Mouse (Mus musculus) adipocyte (in vitro differentiated cells): ENCODE results near the gene Iqschfp.

ENCODE experiments used
- DNase-seq: peaks from one replicate; pipeline ENCODE4 v3.0.0-alpha.2; 2016; ENCODE audit warnings: low spot score

Iqschfp gene

GRCm38 (mm10) chr3:68596938-68597337, 704.9 kb downstream of the Iqschfp start:
- no peak for DNase-seq

- DNase-seq, result no peak
Measured at GRCm38 (mm10) chr3:68602891-68603290, 710.9 kb downstream of the Iqschfp start.

GRCm38 (mm10) chr3:68604467-68604866, 712.4 kb downstream of the Iqschfp start:
- DNase-seq, result no peak

- no peak for DNase-seq
Measured at GRCm38 (mm10) chr3:68604962-68605361, 712.9 kb downstream of the Iqschfp start.

- DNase-seq, result no peak
Measured at GRCm38 (mm10) chr3:68605942-68606603, 714.0 kb downstream of the Iqschfp start.

- DNase-seq, result no peak
Measured at GRCm38 (mm10) chr3:68606730-68607129, 714.7 kb downstream of the Iqschfp start.

GRCm38 (mm10) chr3:68607336-68607735, 715.3 kb downstream of the Iqschfp start:
- no peak for DNase-seq

GRCm38 (mm10) chr3:68608848-68609497, 716.9 kb downstream of the Iqschfp start:
- no peak for DNase-seq

- no peak for DNase-seq
Measured at GRCm38 (mm10) chr3:68610011-68610410, 718.0 kb downstream of the Iqschfp start.

GRCm38 (mm10) chr3:68610598-68611261, 718.7 kb downstream of the Iqschfp start:
- DNase-seq, result no peak

GRCm38 (mm10) chr3:68615042-68615810, 723.2 kb downstream of the Iqschfp start:
- DNase-seq, result peak; percentile 68

- no peak for DNase-seq
Measured at GRCm38 (mm10) chr3:68616363-68616762, 724.3 kb downstream of the Iqschfp start.

GRCm38 (mm10) chr3:68617708-68618107, 725.7 kb downstream of the Iqschfp start:
- no peak for DNase-seq

- no peak for DNase-seq
Measured at GRCm38 (mm10) chr3:68619097-68619496, 727.1 kb downstream of the Iqschfp start.

- no peak for DNase-seq
Measured at GRCm38 (mm10) chr3:68621971-68622370, 729.9 kb downstream of the Iqschfp start.

- DNase-seq, result no peak
Measured at GRCm38 (mm10) chr3:68623036-68623435, 731.0 kb downstream of the Iqschfp start.

- DNase-seq, result peak; percentile 5
Measured at GRCm38 (mm10) chr3:68624471-68624870, 732.4 kb downstream of the Iqschfp start.

- DNase-seq, result no peak
Measured at GRCm38 (mm10) chr3:68630261-68630660, 738.2 kb downstream of the Iqschfp start.

GRCm38 (mm10) chr3:68630821-68631220, 738.8 kb downstream of the Iqschfp start:
- peak; percentile 18 for DNase-seq

- no peak for DNase-seq
Measured at GRCm38 (mm10) chr3:68632714-68633113, 740.7 kb downstream of the Iqschfp start.

- no peak for DNase-seq
Measured at GRCm38 (mm10) chr3:68633577-68633976, 741.5 kb downstream of the Iqschfp start.

- DNase-seq, result no peak
Measured at GRCm38 (mm10) chr3:68637960-68638359, 745.9 kb downstream of the Iqschfp start.
